ENCODE assay signal across 11 mouse cellular contexts in genomic region chr12:8451571-8452485, GRCm38 (mm10). TPM values are rescaled to one million over a fixed set of nuclear protein-coding genes. Genes with fewer than 3 reads are reported as not detected.
DNase-seq lines count a peak whose midpoint lies in the region; ATAC-seq and TF ChIP-seq lines count a peak whose summit lies in the region.
"Had no signal": no experiment of that assay in that cellular context is flagged by ENCODE, and none has a peak within 500 bp of the region (broad histone marks: within the 10 kb centered on the region; RNA-seq: fewer than 3 reads in every experiment).

No protein-coding gene starts in this region.

- no peaks in the 10 kb centered on the region for H3K9me3 ChIP-seq in intestine, embryonic 15.5 days
- H3K9me3 ChIP-seq in stomach, embryonic 15.5 days: no peaks in the 10 kb centered on the region
- H3K9me3 ChIP-seq: limb, embryonic 15.5 days had no signal

- no peak for TF ChIP-seq CTCF in lung, adult 2 months (IDR thresholded peaks at IDR 0.05; ENCODE audit: insufficient read depth, low read length)

- no peak overlapping the region for H3K27ac ChIP-seq in intestine, embryonic 15.5 days
- no peak overlapping the region for H3K27ac ChIP-seq in stomach, embryonic 15.5 days
- H3K27ac ChIP-seq: limb, embryonic 15.5 days had no signal

- intact Hi-C loops in heart, postnatal 36 days (cut with DNase I): no loop called here

- no peak overlapping the region for H3K9ac ChIP-seq in intestine, embryonic 15.5 days
- H3K9ac ChIP-seq in stomach, embryonic 15.5 days: no peak overlapping the region
- H3K9ac ChIP-seq: limb, embryonic 15.5 days had no signal

- DNase-seq in cerebellum, postnatal 14 days: peak; percentile 70 to 79
- no peak for DNase-seq in cerebellum, adult 11 months
- peak; percentile 27 for DNase-seq in lung, postnatal 10 days
- no peak for DNase-seq in lung, adult 2 months
- no peak for DNase-seq in heart, postnatal 36 days
- DNase-seq in layer of hippocampus, postnatal 10 days (ENCODE audit: low spot score in 2 of 2): no peak
- DNase-seq: embryo, embryonic 11 days had no signal

- H3K4me2 ChIP-seq in intestine, embryonic 15.5 days (replicated peaks): no peak overlapping the region
- H3K4me2 ChIP-seq in stomach, embryonic 15.5 days: no peak overlapping the region
- H3K4me2 ChIP-seq: limb, embryonic 15.5 days had no signal

- H3K4me3 ChIP-seq in lung, adult 2 months (replicated peaks; ENCODE audit: extremely low read depth, low read depth, low read length): no peak overlapping the region
- H3K4me3 ChIP-seq in intestine, embryonic 15.5 days (replicated peaks): no peak overlapping the region
- H3K4me3 ChIP-seq in stomach, embryonic 15.5 days (replicated peaks): no peak overlapping the region
- H3K4me3 ChIP-seq: limb, embryonic 15.5 days had no signal

- ATAC-seq in intestine, embryonic 15.5 days: peak; percentile 63
- ATAC-seq in stomach, embryonic 15.5 days (ENCODE audit: insufficient read depth, low FRiP score, low read depth): peak; percentile 56
- ATAC-seq: Patski had no signal

- WGBS in lung, adult 2 months: 73% methylated on average over 7 of the region's 7 CpGs
- 61% methylated on average over 7 of the region's 7 CpGs for WGBS in intestine, embryonic 15.5 days
- WGBS in stomach, embryonic 15.5 days: 50% methylated on average over 7 of the region's 7 CpGs

- peaks cover 5% of the 10 kb centered on the region; the same call in 1 of the 2 replicates for H3K4me1 ChIP-seq in lung, adult 2 months (ENCODE audit: control insufficient read depth, insufficient read depth, low read length)
- peaks cover 17% of the 10 kb centered on the region for H3K4me1 ChIP-seq in intestine, embryonic 15.5 days (replicated peaks)
- peaks cover 14% of the 10 kb centered on the region; the same call in 1 of the 2 replicates for H3K4me1 ChIP-seq in stomach, embryonic 15.5 days

- no peak for TF ChIP-seq POLR2A in lung, adult 2 months (IDR thresholded peaks at IDR 0.05; ENCODE audit: borderline replicate concordance, extremely low read depth, low read depth, low read length)

- H3K36me3 ChIP-seq in intestine, embryonic 15.5 days: no peaks in the 10 kb centered on the region
- no peaks in the 10 kb centered on the region for H3K36me3 ChIP-seq in stomach, embryonic 15.5 days
- H3K36me3 ChIP-seq: limb, embryonic 15.5 days had no signal

- no peaks in the 10 kb centered on the region for H3K27me3 ChIP-seq in intestine, embryonic 15.5 days (replicated peaks)
- no peaks in the 10 kb centered on the region for H3K27me3 ChIP-seq in stomach, embryonic 15.5 days (replicated peaks)
- H3K27me3 ChIP-seq: limb, embryonic 15.5 days; Patski had no signal

RNA-seq across cellular contexts. Expression of gene Rhob, which starts 48.0 kb away (rescaled TPM):
- 324 and 526 TPM in 2 replicates for polyA plus RNA-seq in lung, adult 2 months (2012; rRNA removed)
- polyA plus RNA-seq in intestine, embryonic 15.5 days (2015; fragmentation: Nextera tagmentation; extraction: Ambion mirVana): 32.2 and 32.4 TPM in 2 replicates
- 41.5 and 43.8 TPM in 2 replicates for polyA plus RNA-seq in stomach, embryonic 15.5 days (2015; fragmentation: Nextera tagmentation; extraction: Ambion mirVana)
- 100 to 1,000 TPM; 145 to 186 TPM for total RNA-seq in heart, postnatal 36 days (2021)
- 100 to 1,000 TPM; 303 to 334 TPM for total RNA-seq in layer of hippocampus, postnatal 10 days (2021)

Comparison
In these comparisons a context has a peak if more than half of its experiments do, and no peak if none do; other contexts are left out.
1. DNase-seq: peak in cerebellum, postnatal 14 days (2 of 2) and lung, postnatal 10 days (single experiment); none in cerebellum, adult 11 months (single experiment), lung, adult 2 months (single experiment), heart, postnatal 36 days (0 of 2) and layer of hippocampus, postnatal 10 days (0 of 2).